Mouse (Mus musculus) stomach, postnatal 0 days (tissue): ENCODE measurements around the gene Six5.

Experiments
- CTCF ChIP-seq: IDR thresholded peaks from 2 replicates; pipeline ENCODE4 v1.5.1; 2016; ENCODE audit warnings: antibody characterized with exemption, low read depth, mild to moderate bottlenecking, moderate library complexity
- EP300 ChIP-seq: optimal IDR thresholded peaks from 2 replicates; pipeline ENCODE3; 2016; ENCODE audit warnings: antibody characterized with exemption

DNA sequence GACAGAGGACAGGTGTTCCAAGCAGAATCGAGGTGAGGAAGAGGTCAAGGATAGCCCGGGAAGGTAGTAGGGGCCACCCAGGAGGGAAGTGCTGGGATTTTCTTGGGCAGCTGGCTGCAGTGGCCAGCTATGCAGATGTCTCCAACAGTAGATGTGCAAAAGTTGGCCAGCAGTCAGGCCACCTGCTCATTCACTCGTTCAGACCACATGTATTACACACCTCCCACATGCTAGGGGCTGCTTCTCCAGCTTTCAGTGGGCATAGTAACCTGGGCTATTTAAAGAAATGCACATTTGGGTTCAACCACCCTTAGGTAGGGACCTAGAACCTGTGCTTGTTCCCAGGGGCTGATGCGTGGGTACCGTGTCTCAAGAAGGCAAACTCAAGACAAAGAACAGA, 33.4 kb downstream of the Six5 start:
- no peak for TF ChIP-seq CTCF
- TF ChIP-seq EP300 = no peak
